Mouse (Mus musculus) MEL (cell line): ENCODE data around the gene St13.

Experiments used
- BHLHE40 ChIP-seq: IDR thresholded peaks from 2 replicates; pipeline ENCODE4 v1.6.1; 2012; ENCODE audit warnings: low read depth, mild to moderate bottlenecking, inconsistent platforms, low read length, improper control_type of control experiment, borderline replicate concordance
- USF2 ChIP-seq, 2 experiments: IDR thresholded peaks; 2 replicates each; pipeline ENCODE4 v1.6.1; 2011 to 2012; ENCODE audit warnings: improper control_type of control experiment in 2 of 2, low read length in 2 of 2, borderline replicate concordance in 1 of 2, inconsistent platforms in 1 of 2, low read depth in 1 of 2, mild to moderate bottlenecking in 1 of 2; ENCODE audit not compliant: insufficient read depth in 1 of 2

DNA sequence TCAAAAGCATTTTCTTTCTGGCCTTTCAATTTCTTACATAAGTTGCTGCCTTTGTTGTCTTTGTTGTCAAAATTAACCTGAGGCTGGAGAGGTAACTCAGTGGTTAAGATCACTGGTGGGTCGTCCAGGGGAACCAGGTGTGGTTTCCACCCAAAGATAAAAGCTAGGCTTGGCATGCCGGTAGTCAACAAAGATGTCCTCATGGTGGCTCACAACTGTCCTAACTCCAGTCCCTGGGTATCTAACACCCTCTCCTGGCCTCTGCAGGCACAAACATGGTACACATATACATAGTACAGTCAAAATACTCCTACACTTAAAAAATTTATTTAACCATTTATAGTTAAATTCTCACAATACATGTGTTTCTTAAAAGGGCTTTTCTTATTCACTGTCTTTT is 28.1 kb upstream of the St13 start:
- TF ChIP-seq BHLHE40: no peak
- no peak for TF ChIP-seq USF2 (IDR thresholded peaks at IDR 0.05; ENCODE audit: borderline replicate concordance in 1 of 2, insufficient read depth in 1 of 2, low read depth in 1 of 2, low read length in 2 of 2)
